Mouse (Mus musculus) olfactory bulb, adult 2 months (tissue): Measurements from ENCODE around the gene Hint3.

Source experiments
- CTCF ChIP-seq: fragments of 200-500 bp; IDR thresholded peaks from 2 replicates; pipeline ENCODE4 v1.5.1; 2012; ENCODE audit warnings: low read depth, mild to moderate bottlenecking, low read length, moderate library complexity; ENCODE audit not compliant: insufficient read depth
- POLR2A ChIP-seq: fragments of 200-500 bp; IDR thresholded peaks from 2 replicates; pipeline ENCODE4 v1.6.1; 2012; ENCODE audit warnings: mild to moderate bottlenecking, low read depth, low read length, moderate library complexity; ENCODE audit not compliant: insufficient read depth

DNA sequence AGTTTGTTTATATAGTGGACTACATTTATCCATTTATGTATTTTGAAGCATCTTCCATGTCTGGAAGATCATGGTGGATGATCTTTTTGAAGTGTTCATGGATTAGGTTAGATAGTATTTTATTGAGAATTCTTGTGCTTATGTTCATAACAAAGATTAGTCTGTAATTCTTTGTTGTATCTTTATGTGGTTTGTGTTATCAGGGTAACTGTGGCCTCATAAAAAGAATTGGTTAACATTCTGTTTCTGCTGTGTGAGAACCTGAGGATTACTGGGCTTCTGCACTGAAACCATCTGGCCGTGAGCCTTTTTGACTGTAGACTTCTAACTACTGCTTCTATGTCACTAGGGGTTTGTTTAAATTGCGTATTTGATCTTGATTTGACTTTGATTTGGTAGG, 37.1 kb upstream of the Hint3 start:
- no peak for TF ChIP-seq POLR2A
- TF ChIP-seq CTCF, result no peak
